Mouse (Mus musculus): ENCODE data around the gene Gm5108. TPM values are rescaled to one million over a fixed set of nuclear protein-coding genes. Genes with fewer than 3 reads are reported as not detected.

Gm5108 gene
- polyA plus RNA-seq, 1 experiment = not detected

DNA sequence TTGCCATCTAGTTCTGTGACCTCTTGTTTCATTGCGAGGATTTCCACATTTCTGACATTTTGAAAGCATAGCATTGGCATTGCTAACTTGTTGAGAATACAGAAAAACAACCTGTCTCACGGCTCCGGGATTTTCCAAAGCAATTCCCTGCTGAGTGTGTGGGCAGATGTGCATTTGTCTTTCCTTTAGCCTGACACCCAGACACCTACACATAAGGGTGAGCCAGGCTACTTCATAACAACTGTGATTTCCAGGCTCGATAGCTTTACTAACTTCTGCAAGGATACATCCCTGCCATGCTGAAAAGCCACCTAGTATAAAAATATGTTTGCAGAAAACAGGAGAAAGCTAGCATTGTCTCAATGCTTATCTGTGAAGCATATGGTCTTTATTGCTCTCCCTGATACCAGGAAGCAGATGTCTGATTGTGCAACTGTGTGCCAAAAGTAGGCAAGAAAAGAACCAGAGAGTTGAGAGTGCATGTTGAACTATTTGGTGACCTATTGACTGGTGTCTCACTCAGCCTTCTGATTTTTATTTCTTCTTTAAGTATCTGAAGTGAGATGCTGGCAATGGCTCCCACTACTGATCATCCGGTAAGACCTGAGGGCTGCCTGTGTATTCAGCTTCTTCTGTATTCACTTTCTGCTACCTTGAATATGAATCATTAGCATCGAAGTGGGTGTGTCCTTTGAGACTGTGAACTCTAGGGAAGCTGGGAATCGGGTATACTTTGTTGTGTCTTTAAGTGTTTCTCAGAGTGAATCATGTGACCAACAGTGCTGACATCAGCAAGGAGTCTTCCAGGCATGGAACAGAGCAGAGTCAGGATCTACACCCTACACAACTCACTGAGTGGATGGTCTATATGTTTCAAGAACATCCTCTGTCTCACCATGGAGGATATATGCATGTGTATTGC is 20.5 kb downstream of the Gm5108 start:
- TF ChIP-seq CTCF (IDR thresholded peaks at IDR 0.05; ENCODE audit: low read depth, low read length) = no peak
- no peak for TF ChIP-seq EP300 (IDR thresholded peaks at IDR 0.05; ENCODE audit: insufficient read depth, low read depth, low read length)
- TF ChIP-seq POLR2A (IDR thresholded peaks at IDR 0.05; ENCODE audit: insufficient read depth, low read length) = no peak
- Histone ChIP-seq H3K9ac (ENCODE audit: low read depth, poor library complexity, severe bottlenecking) (no peak overlapping the region), H3K27me3 (ENCODE audit: control insufficient read depth, insufficient read depth, low read length, poor library complexity, severe bottlenecking) (no peaks in the 10 kb centered on the region), H3K4me1 (ENCODE audit: control insufficient read depth, insufficient read depth, low read length) (no peaks in the 10 kb centered on the region), H3K27ac (ENCODE audit: insufficient read depth, low read length) (no peak overlapping the region), H3K36me3 (ENCODE audit: control insufficient read depth, insufficient read depth, low read length, poor library complexity, severe bottlenecking) (no peaks in the 10 kb centered on the region), H3K4me3 (ENCODE audit: low read depth, low read length) (no peak overlapping the region), H3K9me3 (replicated peaks; ENCODE audit: control insufficient read depth, insufficient read depth, low read length, poor library complexity, severe bottlenecking) (no peaks in the 10 kb centered on the region)

DNA sequence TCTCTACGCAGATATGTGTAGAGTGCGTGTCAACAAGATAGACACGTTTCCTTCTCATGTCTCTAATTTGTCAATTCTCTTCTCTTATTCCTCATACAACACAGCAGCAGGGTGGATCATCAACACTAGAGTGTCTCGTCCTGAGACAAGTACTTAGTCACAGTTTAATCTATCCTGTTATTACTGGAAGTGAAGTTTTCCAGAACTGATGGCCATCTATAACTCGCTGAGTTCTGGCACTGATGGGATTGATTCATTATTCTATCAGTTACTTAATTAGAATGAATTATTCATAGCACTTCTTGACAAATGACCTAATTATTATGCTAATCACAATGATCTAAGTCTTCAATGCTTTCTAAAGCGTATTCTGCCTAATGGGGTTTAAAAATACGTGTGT is 28.1 kb downstream of the Gm5108 start:
- no peaks in the 10 kb centered on the region for H3K27me3 ChIP-seq (ENCODE audit: control insufficient read depth, insufficient read depth, low read length, poor library complexity, severe bottlenecking)
- no peaks in the 10 kb centered on the region for H3K4me1 ChIP-seq (ENCODE audit: control insufficient read depth, insufficient read depth, low read length)
- H3K4me3 ChIP-seq (ENCODE audit: low read depth, low read length) = no peak overlapping the region
- no peak overlapping the region for H3K9ac ChIP-seq (ENCODE audit: low read depth, poor library complexity, severe bottlenecking)
- H3K36me3 ChIP-seq (ENCODE audit: control insufficient read depth, insufficient read depth, low read length, poor library complexity, severe bottlenecking) = no peaks in the 10 kb centered on the region
- H3K9me3 ChIP-seq (replicated peaks; ENCODE audit: control insufficient read depth, insufficient read depth, low read length, poor library complexity, severe bottlenecking) = no peaks in the 10 kb centered on the region
- H3K27ac ChIP-seq (ENCODE audit: insufficient read depth, low read length) = no peak overlapping the region
- TF ChIP-seq POLR2A (IDR thresholded peaks at IDR 0.05; ENCODE audit: insufficient read depth, low read length) = no peak
- no peak for TF ChIP-seq CTCF (IDR thresholded peaks at IDR 0.05; ENCODE audit: low read depth, low read length)
- no peak for TF ChIP-seq EP300 (IDR thresholded peaks at IDR 0.05; ENCODE audit: insufficient read depth, low read depth, low read length)

DNA sequence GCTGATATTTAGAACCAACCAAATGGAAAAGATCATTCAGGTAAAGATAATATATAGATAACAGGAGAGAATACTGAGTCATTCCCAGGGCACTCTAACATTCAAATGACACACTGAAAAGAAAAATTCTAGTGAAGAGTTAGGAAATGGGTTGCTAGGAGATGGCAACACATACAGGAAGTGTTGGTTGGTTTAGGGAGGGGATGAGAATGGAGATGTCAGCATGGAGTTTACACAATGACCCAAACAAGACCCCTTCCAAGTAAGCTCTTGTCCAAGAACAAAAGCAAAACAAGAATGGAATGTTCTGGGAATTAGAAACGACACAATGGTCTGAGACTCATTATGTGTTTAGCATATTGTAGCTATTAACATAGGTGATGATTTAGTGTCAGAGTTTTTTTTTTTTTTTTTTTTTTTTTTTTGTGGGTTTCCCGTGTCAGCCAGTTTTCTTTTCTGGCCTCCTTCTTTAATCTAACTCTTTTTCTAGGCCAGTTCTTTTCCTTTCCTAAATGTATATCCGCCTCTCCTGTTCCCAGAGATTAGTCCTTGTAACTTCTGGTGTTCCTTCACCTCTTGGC is 40.6 kb downstream of the Gm5108 start:
- no peak overlapping the region for H3K9ac ChIP-seq (ENCODE audit: low read depth, poor library complexity, severe bottlenecking)
- no peaks in the 10 kb centered on the region for H3K9me3 ChIP-seq (replicated peaks; ENCODE audit: control insufficient read depth, insufficient read depth, low read length, poor library complexity, severe bottlenecking)
- TF ChIP-seq CTCF (IDR thresholded peaks at IDR 0.05; ENCODE audit: low read depth, low read length) (no peak), POLR2A (IDR thresholded peaks at IDR 0.05; ENCODE audit: insufficient read depth, low read length) (no peak), EP300 (IDR thresholded peaks at IDR 0.05; ENCODE audit: insufficient read depth, low read depth, low read length) (no peak)
- H3K27ac ChIP-seq (ENCODE audit: insufficient read depth, low read length) = no peak overlapping the region
- H3K36me3 ChIP-seq (ENCODE audit: control insufficient read depth, insufficient read depth, low read length, poor library complexity, severe bottlenecking) = no peaks in the 10 kb centered on the region
- H3K4me1 ChIP-seq (ENCODE audit: control insufficient read depth, insufficient read depth, low read length) = no peaks in the 10 kb centered on the region
- H3K27me3 ChIP-seq (ENCODE audit: control insufficient read depth, insufficient read depth, low read length, poor library complexity, severe bottlenecking) = no peaks in the 10 kb centered on the region
- H3K4me3 ChIP-seq (ENCODE audit: low read depth, low read length) = no peak overlapping the region

DNA sequence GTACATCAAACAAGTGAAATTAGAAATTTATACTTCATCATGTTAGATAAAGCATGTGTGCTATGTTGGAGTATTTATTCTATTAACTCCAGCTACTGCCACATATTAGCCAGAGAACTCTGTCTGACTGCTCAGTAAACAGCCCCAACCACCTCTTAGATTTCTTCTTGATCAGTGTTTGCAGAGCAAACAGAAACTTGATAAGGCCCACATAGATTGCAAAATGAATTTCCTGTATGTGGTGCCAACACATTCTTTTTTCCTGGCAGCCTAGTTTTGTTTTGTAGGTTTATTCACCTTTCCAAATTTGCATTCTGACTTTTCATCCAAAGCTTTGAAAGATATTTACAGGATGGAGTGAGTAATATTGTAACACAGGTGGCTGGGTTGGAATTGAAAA is 49.0 kb downstream of the Gm5108 start:
- no peak overlapping the region for H3K9ac ChIP-seq (ENCODE audit: low read depth, poor library complexity, severe bottlenecking)
- H3K27me3 ChIP-seq (ENCODE audit: control insufficient read depth, insufficient read depth, low read length, poor library complexity, severe bottlenecking) = no peaks in the 10 kb centered on the region
- TF ChIP-seq POLR2A (IDR thresholded peaks at IDR 0.05; ENCODE audit: insufficient read depth, low read length) (no peak), EP300 (IDR thresholded peaks at IDR 0.05; ENCODE audit: insufficient read depth, low read depth, low read length) (no peak), CTCF (IDR thresholded peaks at IDR 0.05; ENCODE audit: low read depth, low read length) (no peak)
- no peaks in the 10 kb centered on the region; the same call in 1 of the 2 replicates for H3K9me3 ChIP-seq (replicated peaks; ENCODE audit: control insufficient read depth, insufficient read depth, low read length, poor library complexity, severe bottlenecking)
- H3K36me3 ChIP-seq (ENCODE audit: control insufficient read depth, insufficient read depth, low read length, poor library complexity, severe bottlenecking) = no peaks in the 10 kb centered on the region
- no peak overlapping the region for H3K27ac ChIP-seq (ENCODE audit: insufficient read depth, low read length)
- H3K4me1 ChIP-seq (ENCODE audit: control insufficient read depth, insufficient read depth, low read length) = no peaks in the 10 kb centered on the region
- no peak overlapping the region for H3K4me3 ChIP-seq (ENCODE audit: low read depth, low read length)

DNA sequence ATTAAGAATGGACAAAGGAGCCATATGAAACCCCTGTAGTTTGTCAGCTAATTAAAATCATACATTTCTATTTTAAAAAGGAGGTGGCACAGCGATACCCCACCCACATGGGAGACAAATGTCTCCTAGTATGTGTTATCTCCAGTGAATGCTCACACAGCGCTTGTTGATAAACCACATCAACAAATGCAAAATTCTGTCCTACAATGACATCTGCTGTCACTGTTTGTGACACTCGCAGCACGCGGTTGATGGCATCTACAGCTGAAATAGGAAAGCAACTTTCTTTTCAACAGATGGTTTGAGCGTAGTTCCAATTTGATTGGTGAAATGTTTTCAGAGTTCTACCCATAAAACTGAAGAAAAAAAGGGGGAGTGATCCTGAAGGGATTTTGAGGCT is 61.1 kb downstream of the Gm5108 start:
- no peaks in the 10 kb centered on the region for H3K36me3 ChIP-seq (ENCODE audit: control insufficient read depth, insufficient read depth, low read length, poor library complexity, severe bottlenecking)
- H3K27me3 ChIP-seq (ENCODE audit: control insufficient read depth, insufficient read depth, low read length, poor library complexity, severe bottlenecking) = no peaks in the 10 kb centered on the region

DNA sequence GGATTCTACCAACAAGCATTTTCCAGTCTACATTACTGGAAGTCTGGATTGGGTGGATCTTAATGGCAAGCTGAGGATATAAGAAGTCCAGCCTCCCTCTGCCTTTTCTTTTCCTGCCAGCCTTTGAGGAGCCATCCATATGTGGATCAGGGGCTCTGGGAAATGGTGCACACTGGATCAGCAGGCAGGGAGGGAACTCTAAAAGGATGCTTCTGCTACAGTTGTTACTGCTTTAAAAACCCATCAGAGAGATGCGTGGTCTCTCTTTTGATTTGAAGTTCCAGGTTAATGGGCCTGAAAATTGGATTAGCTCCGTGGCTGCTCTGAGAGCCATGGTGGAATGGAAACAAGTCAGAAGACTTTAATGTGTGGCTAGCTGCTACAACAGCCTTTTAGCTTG is 62.4 kb downstream of the Gm5108 start:
- no peak overlapping the region for H3K4me3 ChIP-seq (ENCODE audit: low read depth, low read length)
- no peaks in the 10 kb centered on the region for H3K36me3 ChIP-seq (ENCODE audit: control insufficient read depth, insufficient read depth, low read length, poor library complexity, severe bottlenecking)
- H3K27me3 ChIP-seq (ENCODE audit: control insufficient read depth, insufficient read depth, low read length, poor library complexity, severe bottlenecking) = no peaks in the 10 kb centered on the region
- no peaks in the 10 kb centered on the region for H3K4me1 ChIP-seq (ENCODE audit: control insufficient read depth, insufficient read depth, low read length)
- H3K9me3 ChIP-seq (replicated peaks; ENCODE audit: control insufficient read depth, insufficient read depth, low read length, poor library complexity, severe bottlenecking) = no peaks in the 10 kb centered on the region
- H3K9ac ChIP-seq (ENCODE audit: low read depth, poor library complexity, severe bottlenecking) = no peak overlapping the region
- no peak for TF ChIP-seq EP300 (IDR thresholded peaks at IDR 0.05; ENCODE audit: insufficient read depth, low read depth, low read length)
- no peak for TF ChIP-seq CTCF (IDR thresholded peaks at IDR 0.05; ENCODE audit: low read depth, low read length)
- TF ChIP-seq POLR2A (IDR thresholded peaks at IDR 0.05; ENCODE audit: insufficient read depth, low read length) = no peak
- no peak overlapping the region for H3K27ac ChIP-seq (ENCODE audit: insufficient read depth, low read length)

More for the DNA sequence above, 61.1 kb downstream of the Gm5108 start:
- H3K4me3 ChIP-seq (ENCODE audit: low read depth, low read length) = no peak overlapping the region
- no peaks in the 10 kb centered on the region for H3K9me3 ChIP-seq (replicated peaks; ENCODE audit: control insufficient read depth, insufficient read depth, low read length, poor library complexity, severe bottlenecking)
- TF ChIP-seq CTCF (IDR thresholded peaks at IDR 0.05; ENCODE audit: low read depth, low read length) (no peak), POLR2A (IDR thresholded peaks at IDR 0.05; ENCODE audit: insufficient read depth, low read length) (no peak), EP300 (IDR thresholded peaks at IDR 0.05; ENCODE audit: insufficient read depth, low read depth, low read length) (no peak)
- H3K27ac ChIP-seq (ENCODE audit: insufficient read depth, low read length) = no peak overlapping the region
- no peaks in the 10 kb centered on the region for H3K4me1 ChIP-seq (ENCODE audit: control insufficient read depth, insufficient read depth, low read length)
- H3K9ac ChIP-seq (ENCODE audit: low read depth, poor library complexity, severe bottlenecking) = no peak overlapping the region
